Mouse (Mus musculus): ENCODE data around the gene Ulk2. TPM values are rescaled to one million over a fixed set of nuclear protein-coding genes. Genes with fewer than 3 reads are reported as not detected.
"Not testable (repeated sequence)": the region's sequence is repeated elsewhere in the genome, so short reads cannot be mapped to it uniquely, and the experiment has no call there.

Ulk2 gene
- polyA plus RNA-seq, 1 experiment from 2014 or later = 40.6 TPM

GRCm38 (mm10) chr11:61840663-61841062, 14.2 kb downstream of the Ulk2 start:
- peaks cover 43% of the 10 kb centered on the region for H3K36me3 ChIP-seq
- H3K4me2 ChIP-seq (replicated peaks); H3K27me3 ChIP-seq (replicated peaks); H3K4me1 ChIP-seq; H3K9me3 ChIP-seq; H3K27ac ChIP-seq; H3K4me3 ChIP-seq; H3K9ac ChIP-seq; ATAC-seq (ENCODE audit: low FRiP score, low read depth): not testable (repeated sequence)
- 65% methylated on average over 3 of the region's 3 CpGs for WGBS

- Histone ChIP-seq H3K4me2 (replicated peaks) (no peak overlapping the region), H3K4me3 (no peak overlapping the region), H3K27me3 (replicated peaks) (no peaks in the 10 kb centered on the region), H3K9ac (no peak overlapping the region), H3K36me3 (peaks cover 43% of the 10 kb centered on the region), H3K9me3 (no peaks in the 10 kb centered on the region), H3K27ac (no peak overlapping the region), H3K4me1 (no peaks in the 10 kb centered on the region)
- ATAC-seq (ENCODE audit: low FRiP score, low read depth) = no peak
Measured at GRCm38 (mm10) chr11:61839940-61840339, 14.9 kb downstream of the Ulk2 start.

- WGBS = 86% methylated on average over 1 of the region's 1 CpGs
- no peak for ATAC-seq (ENCODE audit: low FRiP score, low read depth)
- Histone ChIP-seq H3K9ac (no peak overlapping the region), H3K27me3 (replicated peaks) (no peaks in the 10 kb centered on the region), H3K36me3 (peaks cover 49% of the 10 kb centered on the region), H3K4me1 (no peaks in the 10 kb centered on the region), H3K4me3 (no peak overlapping the region), H3K9me3 (no peaks in the 10 kb centered on the region), H3K27ac (no peak overlapping the region), H3K4me2 (replicated peaks) (no peak overlapping the region)
Measured at GRCm38 (mm10) chr11:61839182-61839581, 15.7 kb downstream of the Ulk2 start.

- 27% methylated on average over 4 of the region's 4 CpGs for WGBS
- no peak overlapping the region for H3K9ac ChIP-seq
- no peak overlapping the region for H3K4me2 ChIP-seq (replicated peaks)
- H3K36me3 ChIP-seq = peaks cover 51% of the 10 kb centered on the region
- no peak overlapping the region for H3K27ac ChIP-seq
- no peaks in the 10 kb centered on the region for H3K27me3 ChIP-seq (replicated peaks)
- ATAC-seq (ENCODE audit: low FRiP score, low read depth) = no peak
- H3K4me3 ChIP-seq = no peak overlapping the region
- no peaks in the 10 kb centered on the region for H3K4me1 ChIP-seq
- no peaks in the 10 kb centered on the region for H3K9me3 ChIP-seq
Measured at GRCm38 (mm10) chr11:61809793-61810192, 45.1 kb downstream of the Ulk2 start.

- Histone ChIP-seq H3K9ac (no peak overlapping the region), H3K27ac (no peak overlapping the region), H3K4me2 (replicated peaks) (no peak overlapping the region), H3K4me3 (no peak overlapping the region), H3K4me1 (no peaks in the 10 kb centered on the region), H3K36me3 (peaks cover 48% of the 10 kb centered on the region), H3K9me3 (no peaks in the 10 kb centered on the region), H3K27me3 (replicated peaks) (no peaks in the 10 kb centered on the region)
- 94% methylated on average over 2 of the region's 2 CpGs for WGBS
- no peak for ATAC-seq (ENCODE audit: low FRiP score, low read depth)
Measured at GRCm38 (mm10) chr11:61808551-61809117, 46.2 kb downstream of the Ulk2 start.

GRCm38 (mm10) chr11:61793441-61793840, 61.4 kb downstream of the Ulk2 start:
- Histone ChIP-seq H3K9me3 (no peaks in the 10 kb centered on the region), H3K4me1 (no peaks in the 10 kb centered on the region), H3K4me3 (no peak overlapping the region), H3K4me2 (replicated peaks) (no peak overlapping the region), H3K27ac (no peak overlapping the region), H3K27me3 (replicated peaks) (no peaks in the 10 kb centered on the region), H3K9ac (no peak overlapping the region), H3K36me3 (peaks cover 39% of the 10 kb centered on the region)
- 96% methylated on average over 1 of the region's 1 CpGs for WGBS
- no peak for ATAC-seq (ENCODE audit: low FRiP score, low read depth)

GRCm38 (mm10) chr11:61788550-61788949, 66.3 kb downstream of the Ulk2 start:
- 91% methylated on average over 1 of the region's 1 CpGs for WGBS
- H3K36me3 ChIP-seq = peaks cover 54% of the 10 kb centered on the region
- no peak for ATAC-seq (ENCODE audit: low FRiP score, low read depth)

GRCm38 (mm10) chr11:61782526-61782925, 72.3 kb downstream of the Ulk2 start:
- not testable (repeated sequence) for H3K9me3 ChIP-seq; H3K27ac ChIP-seq; H3K4me3 ChIP-seq; H3K4me1 ChIP-seq; H3K4me2 ChIP-seq (replicated peaks); H3K9ac ChIP-seq; ATAC-seq (ENCODE audit: low FRiP score, low read depth); H3K27me3 ChIP-seq (replicated peaks)
- WGBS = 97% methylated on average over 3 of the region's 3 CpGs
- H3K36me3 ChIP-seq = peaks cover 55% of the 10 kb centered on the region

More at GRCm38 (mm10) chr11:61788550-61788949, 66.3 kb downstream of the Ulk2 start:
- no peak overlapping the region for H3K9ac ChIP-seq
- H3K9me3 ChIP-seq = no peaks in the 10 kb centered on the region
- H3K4me3 ChIP-seq = no peak overlapping the region
- H3K4me2 ChIP-seq (replicated peaks) = no peak overlapping the region
- no peak overlapping the region for H3K27ac ChIP-seq
- no peaks in the 10 kb centered on the region for H3K4me1 ChIP-seq
- no peaks in the 10 kb centered on the region for H3K27me3 ChIP-seq (replicated peaks)

- Histone ChIP-seq H3K4me2 (replicated peaks) (no peak overlapping the region), H3K27ac (no peak overlapping the region), H3K27me3 (replicated peaks) (no peaks in the 10 kb centered on the region), H3K36me3 (peaks cover 36% of the 10 kb centered on the region), H3K9ac (no peak overlapping the region), H3K4me3 (no peak overlapping the region), H3K9me3 (no peaks in the 10 kb centered on the region), H3K4me1 (no peaks in the 10 kb centered on the region)
- 90% methylated on average over 4 of the region's 4 CpGs for WGBS
- ATAC-seq (ENCODE audit: low FRiP score, low read depth) = no peak
Measured at GRCm38 (mm10) chr11:61774551-61775149, 80.2 kb downstream of the Ulk2 start.

- H3K4me2 ChIP-seq (replicated peaks) = peak within 1 kb of the TSS; percentile 58
- ATAC-seq (ENCODE audit: low FRiP score, low read depth) = peak; percentile 93
- peak within 1 kb of the TSS; percentile 61 for H3K4me3 ChIP-seq
- under 1% methylated on average over 51 of the region's 51 CpGs for WGBS
- no peaks in the 10 kb centered on the region for H3K36me3 ChIP-seq
- no peaks in the 10 kb centered on the region for H3K4me1 ChIP-seq
- peak within 1 kb of the TSS; percentile 76 for H3K9ac ChIP-seq
- no peaks in the 10 kb centered on the region for H3K9me3 ChIP-seq
- H3K27ac ChIP-seq = peak within 1 kb of the TSS; percentile 57
- H3K27me3 ChIP-seq (replicated peaks) = no peaks in the 10 kb centered on the region
Measured at GRCm38 (mm10) chr11:61761584-61762407, 93.1 kb downstream of the Ulk2 start, which contains the start of gene Prpsap2. TSS of gene Prpsap2 (minus strand) at chr11:61762088.

GRCm38 (mm10) chr11:61760518-61760917, 94.4 kb downstream of the Ulk2 start:
- no peak overlapping the region for H3K27ac ChIP-seq
- peaks cover 5% of the 10 kb centered on the region; the same call in 1 of the 2 replicates for H3K36me3 ChIP-seq
- no peak for ATAC-seq (ENCODE audit: low FRiP score, low read depth)
- no peak overlapping the region for H3K4me3 ChIP-seq
- H3K9ac ChIP-seq = no peak overlapping the region
- WGBS = 76% methylated on average over 5 of the region's 5 CpGs
- H3K4me1 ChIP-seq = no peaks in the 10 kb centered on the region
- no peaks in the 10 kb centered on the region for H3K27me3 ChIP-seq (replicated peaks)
- no peaks in the 10 kb centered on the region for H3K9me3 ChIP-seq
- peak overlapping the region; percentile 58 for H3K4me2 ChIP-seq (replicated peaks)

GRCm38 (mm10) chr11:61757151-61757550, 97.7 kb downstream of the Ulk2 start:
- Histone ChIP-seq H3K4me3 (no peak overlapping the region), H3K27ac (no peak overlapping the region), H3K4me2 (replicated peaks) (no peak overlapping the region), H3K27me3 (replicated peaks) (no peaks in the 10 kb centered on the region), H3K4me1 (no peaks in the 10 kb centered on the region), H3K9me3 (no peaks in the 10 kb centered on the region), H3K36me3 (peaks cover 29% of the 10 kb centered on the region), H3K9ac (no peak overlapping the region)
- 89% methylated on average over 2 of the region's 2 CpGs for WGBS
- no peak for ATAC-seq (ENCODE audit: low FRiP score, low read depth)
